Mouse (Mus musculus): ENCODE results near the gene Krtap6-1.
"Not testable (repeated sequence)": the region's sequence is repeated elsewhere in the genome, so short reads cannot be mapped to it uniquely, and the experiment has no call there.

Gene Krtap6-1

DNA sequence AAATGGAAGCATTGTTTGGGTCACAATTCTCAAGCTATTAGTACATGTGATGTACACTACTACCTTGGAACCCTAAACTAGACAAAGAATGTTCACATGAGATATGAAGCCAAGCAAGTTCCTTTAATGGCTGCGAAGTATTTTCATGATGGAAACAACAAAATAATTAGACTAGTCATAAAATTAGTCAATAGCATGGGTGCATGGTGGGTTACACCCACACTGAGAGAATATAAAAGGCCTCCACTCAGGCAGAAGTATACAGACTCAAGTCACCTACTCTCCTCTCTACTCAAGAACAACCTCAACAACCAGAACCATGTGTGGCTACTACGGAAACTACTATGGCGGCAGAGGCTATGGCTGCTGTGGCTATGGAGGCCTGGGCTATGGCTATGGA lies at the start of gene Krtap6-1:
Krtap6-1 (plus strand) TSS at position 301 of the 400 bp plus-strand sequence.
- DNase-seq (ENCODE audit: low spot score in 2 of 2): not testable (repeated sequence)

DNA sequence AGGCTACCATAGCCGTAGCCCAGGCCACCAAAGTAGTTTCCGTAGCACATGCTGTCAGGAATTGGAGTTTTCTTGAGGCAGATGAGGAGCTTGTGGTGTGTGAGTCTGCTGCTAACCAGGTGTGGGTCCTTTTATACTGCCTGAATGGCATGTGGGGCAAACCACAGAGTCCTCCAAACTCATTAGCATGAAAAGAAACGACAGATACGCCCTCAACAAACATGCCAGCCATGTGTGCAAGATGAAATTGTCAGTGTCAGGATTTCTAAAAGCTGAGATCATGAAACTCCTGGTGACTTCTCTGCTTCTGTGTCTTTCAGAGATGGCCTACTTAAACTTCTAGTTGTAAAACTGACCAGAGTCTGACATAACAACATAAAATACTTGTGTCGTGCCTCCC lies 20.8 kb upstream of the Krtap6-1 start, which contains the start of gene Krtap22-2:
Krtap22-2 (minus strand) TSS at position 101 of the 400 bp plus-strand sequence.
- no peak for DNase-seq (ENCODE audit: low spot score in 2 of 2)

DNA sequence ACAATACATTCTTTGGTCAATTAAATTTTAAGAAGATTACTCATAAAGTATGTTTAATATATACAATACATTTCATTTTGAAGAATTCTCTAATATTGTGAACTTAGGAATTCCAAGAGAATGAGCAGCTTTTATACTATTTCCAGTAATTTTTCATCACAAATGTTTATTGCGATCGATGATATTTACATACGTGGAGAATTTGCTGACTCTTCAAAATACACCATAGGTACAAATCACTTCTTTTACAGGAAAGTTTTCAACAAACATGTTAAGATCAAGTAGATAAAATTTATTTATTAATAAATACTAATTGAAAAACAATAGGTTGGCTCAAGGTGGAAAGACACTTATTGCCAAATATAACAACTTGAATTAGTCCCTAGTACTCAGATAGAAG lies 17.5 kb upstream of the Krtap6-1 start:
- no peak for DNase-seq (ENCODE audit: low spot score in 2 of 2)

- DNase-seq (ENCODE audit: low spot score in 2 of 2): not testable (repeated sequence)
These were observed 16.5 kb upstream of the Krtap6-1 start, which contains the start of gene Gm10229 for GRCm38 (mm10) chr16:89014984-89015383. Gm10229 (plus strand) TSS chr16:89015284.

GRCm38 (mm10) chr16:89041372-89041771 lies 9.9 kb downstream of the Krtap6-1 start, which contains the start of gene Gm10228:
Gm10228 (minus strand) TSS chr16:89041472.
- DNase-seq (ENCODE audit: low spot score in 2 of 2): not testable (repeated sequence)

DNA sequence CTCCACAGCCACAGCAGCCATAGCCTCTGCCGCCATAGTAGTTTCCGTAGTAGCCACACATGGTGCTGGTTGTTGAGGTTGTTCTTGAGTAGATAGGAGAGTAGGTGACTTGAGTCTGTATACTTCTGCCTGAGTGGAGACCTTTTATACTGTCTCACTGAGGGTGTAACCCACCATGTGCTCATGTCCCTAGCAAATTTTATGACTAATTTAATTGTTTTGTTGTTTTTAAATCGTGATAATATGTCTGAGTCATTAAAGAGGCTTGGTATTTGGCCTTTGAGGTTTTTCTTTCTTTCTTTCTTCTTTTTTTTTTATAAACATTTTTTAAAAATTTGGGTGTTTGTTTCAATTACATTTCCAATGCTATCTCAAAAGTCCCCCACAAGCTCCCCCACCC lies 16.3 kb downstream of the Krtap6-1 start, which contains the start of gene Krtap6-5:
Krtap6-5 (minus strand) TSS at position 101 of the 400 bp plus-strand sequence.
- DNase-seq (ENCODE audit: low spot score in 2 of 2): no peak

- DNase-seq (ENCODE audit: low spot score in 2 of 2): not testable (repeated sequence)
These were observed 32.4 kb downstream of the Krtap6-1 start, which contains the start of gene 1110025L11Rik for GRCm38 (mm10) chr16:89063902-89064301. 1110025L11Rik (minus strand) TSS chr16:89064002.

DNA sequence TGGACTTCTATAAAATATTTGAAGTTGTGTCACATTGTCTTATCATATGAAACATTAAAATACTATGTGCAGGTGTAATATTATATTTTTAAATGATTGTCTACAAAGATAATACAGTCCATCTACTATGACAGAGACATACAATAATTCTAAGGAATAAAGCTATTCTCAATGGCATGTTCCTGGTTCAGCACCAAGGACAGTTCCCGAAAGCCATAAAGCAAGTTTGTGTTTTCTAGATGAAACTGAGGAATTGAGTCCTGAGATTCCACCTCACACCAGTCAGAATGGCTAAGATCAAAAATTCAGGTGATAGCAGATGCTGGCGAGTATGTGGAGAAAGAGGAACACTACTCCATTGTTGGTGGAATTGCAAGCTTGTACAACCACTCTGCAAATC lies 39.5 kb downstream of the Krtap6-1 start:
- not testable (repeated sequence) for DNase-seq (ENCODE audit: low spot score in 2 of 2)
